9 mouse cellular contexts compared by ENCODE assay signal in the genomic region with DNA sequence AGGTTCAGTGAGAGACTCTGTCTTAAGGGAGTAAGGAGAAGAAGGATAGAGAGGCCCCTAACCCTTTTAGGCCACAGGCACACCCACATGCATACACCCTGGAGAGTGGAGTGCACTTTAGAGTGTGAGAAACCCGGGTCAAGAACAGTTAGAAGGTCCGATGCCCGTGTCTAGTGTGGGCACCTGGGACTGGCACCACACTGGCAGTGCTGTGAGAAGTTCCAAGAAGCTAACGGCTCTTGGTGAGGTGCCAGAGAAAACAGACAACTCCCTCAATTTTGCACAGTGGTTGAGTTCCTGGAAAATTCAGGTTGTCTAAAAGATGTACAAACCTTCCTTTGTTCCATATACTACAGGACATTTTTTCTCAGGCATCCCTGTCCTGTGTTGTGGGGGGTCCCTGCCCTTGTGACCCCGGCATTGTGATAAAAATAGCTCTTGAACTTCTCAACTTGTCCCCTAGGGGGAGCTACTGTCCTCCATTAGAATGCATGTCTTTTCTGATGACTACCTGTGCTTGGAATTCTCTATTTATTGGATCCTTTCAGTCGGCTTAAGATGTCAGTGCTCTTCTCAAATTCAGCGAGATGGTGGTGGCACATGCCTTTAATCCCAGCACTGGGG. TPM values are rescaled to one million over a fixed set of nuclear protein-coding genes. Genes with fewer than 3 reads are reported as not detected.
DNase-seq lines count a peak whose midpoint lies in the region; ATAC-seq and TF ChIP-seq lines count a peak whose summit lies in the region.
"Had no signal": no experiment of that assay in that cellular context is flagged by ENCODE, and none has a peak within 500 bp of the region (broad histone marks: within the 10 kb centered on the region; RNA-seq: fewer than 3 reads in every experiment).

No protein-coding gene starts in this region.

- no peak overlapping the region for H3K9ac ChIP-seq in heart, postnatal 0 days (replicated peaks; ENCODE audit: low read depth, low read length)
- H3K9ac ChIP-seq: limb, embryonic 15.5 days had no signal

- no peaks in the 10 kb centered on the region for H3K9me3 ChIP-seq in heart, postnatal 0 days (replicated peaks; ENCODE audit: control insufficient read depth, low read length)
- H3K9me3 ChIP-seq: limb, embryonic 15.5 days had no signal

- peak; percentile 27; the same call in 1 of the 2 replicates for ATAC-seq in heart, postnatal 0 days (ENCODE audit: insufficient read depth, low read depth)

- no peaks in the 10 kb centered on the region for H3K36me3 ChIP-seq in heart, postnatal 0 days (replicated peaks; ENCODE audit: control insufficient read depth, insufficient read depth, low read length)
- H3K36me3 ChIP-seq: limb, embryonic 15.5 days had no signal

- H3K4me1 ChIP-seq in heart, postnatal 0 days (ENCODE audit: control insufficient read depth, insufficient read depth), result peaks cover 3% of the 10 kb centered on the region; the same call in 1 of the 2 replicates

- peak; percentile 62 for TF ChIP-seq CTCF in heart, postnatal 0 days (IDR thresholded peaks at IDR 0.05; ENCODE audit: low read depth)

- peak; percentile 55 for DNase-seq in heart, postnatal 0 days (ENCODE audit: low spot score)
- DNase-seq in heart, postnatal 4 days, result no peak
- peak; percentile 72 for DNase-seq in 3T3-L1 (ENCODE audit: low read depth, low spot score)
- peak; percentile 49 for DNase-seq in MN1 (ENCODE audit: low spot score)
- DNase-seq in induced T-regulatory cell, adult 2 months (ENCODE audit: low read depth), result peak; percentile 84
- DNase-seq in thymus, postnatal 4 days, result peak; percentile 39
- no peak for DNase-seq in layer of hippocampus, adult 9-11 months
- DNase-seq in urinary bladder, postnatal 36 days (ENCODE audit: low spot score in 2 of 2), result no peak

- no peak overlapping the region for H3K4me3 ChIP-seq in heart, postnatal 0 days (ENCODE audit: low read depth, low read length)
- H3K4me3 ChIP-seq: limb, embryonic 15.5 days had no signal

- no peaks in the 10 kb centered on the region for H3K27me3 ChIP-seq in heart, postnatal 0 days (ENCODE audit: control insufficient read depth, insufficient read depth, low read length)
- H3K27me3 ChIP-seq: limb, embryonic 15.5 days had no signal

- no peak overlapping the region for H3K4me2 ChIP-seq in heart, postnatal 0 days (ENCODE audit: low read depth, low read length)
- H3K4me2 ChIP-seq: limb, embryonic 15.5 days had no signal

- no peak overlapping the region for H3K27ac ChIP-seq in heart, postnatal 0 days (ENCODE audit: low read depth)
- H3K27ac ChIP-seq: limb, embryonic 15.5 days had no signal

- WGBS in heart, postnatal 0 days, result 27% methylated on average over 7 of the region's 7 CpGs

- TF ChIP-seq EP300 in heart, postnatal 0 days (IDR thresholded peaks at IDR 0.05; ENCODE audit: low read depth), result no peak

RNA-seq across cellular contexts. Expression of a gene that starts 38.7 kb away (rescaled TPM):
- 0.23 and 0.27 TPM in 2 replicates for total RNA-seq in heart, postnatal 0 days (2014; rRNA removed; ENCODE audit: low replicate concordance)
- 0.16 TPM in 1 of 2 replicates, not detected in the other for polyA plus RNA-seq in heart, postnatal 0 days (2015; fragmentation: Nextera tagmentation; extraction: Ambion mirVana)
- not detected for total RNA-seq in heart, postnatal 4 days (2021)
- polyA plus RNA-seq: limb, embryonic 15.5 days had no signal

RNA-seq across cellular contexts. Expression of a gene that starts 53.3 kb away (rescaled TPM):
- 9.4 and 14.2 TPM in 2 replicates for total RNA-seq in heart, postnatal 0 days (2014; rRNA removed; ENCODE audit: low replicate concordance)
- polyA plus RNA-seq in heart, postnatal 0 days (2015; fragmentation: Nextera tagmentation; extraction: Ambion mirVana), result 6.0 and 7.0 TPM in 2 replicates
- 10 to 100 TPM; 38.4 to 49.9 TPM for total RNA-seq in heart, postnatal 4 days (2021)

Comparison
In these comparisons a context has a peak if more than half of its experiments do, and no peak if none do; other contexts are left out.
1. DNase-seq: peak in heart, postnatal 0 days (single experiment), 3T3-L1 (single experiment), MN1 (single experiment), induced T-regulatory cell, adult 2 months (single experiment) and thymus, postnatal 4 days (single experiment); none in heart, postnatal 4 days (single experiment), layer of hippocampus, adult 9-11 months (single experiment) and urinary bladder, postnatal 36 days (0 of 2).